Mouse (Mus musculus) cortical plate, adult 2 months (tissue): ENCODE data around the gene Gpi1.

Experiments used
- CTCF ChIP-seq: fragments of 200-500 bp; IDR thresholded peaks from 2 replicates; pipeline ENCODE4 v1.5.1; 2011; ENCODE audit warnings: mild to moderate bottlenecking, control low read depth, low read length; ENCODE audit not compliant: insufficient read depth; ENCODE audit errors: extremely low read depth
- POLR2A ChIP-seq: fragments of 200-500 bp; IDR thresholded peaks from 2 replicates; pipeline ENCODE4 v1.6.1; 2011; ENCODE audit warnings: mild to moderate bottlenecking, low read length, control low read depth; ENCODE audit not compliant: insufficient read depth; ENCODE audit errors: extremely low read depth

DNA sequence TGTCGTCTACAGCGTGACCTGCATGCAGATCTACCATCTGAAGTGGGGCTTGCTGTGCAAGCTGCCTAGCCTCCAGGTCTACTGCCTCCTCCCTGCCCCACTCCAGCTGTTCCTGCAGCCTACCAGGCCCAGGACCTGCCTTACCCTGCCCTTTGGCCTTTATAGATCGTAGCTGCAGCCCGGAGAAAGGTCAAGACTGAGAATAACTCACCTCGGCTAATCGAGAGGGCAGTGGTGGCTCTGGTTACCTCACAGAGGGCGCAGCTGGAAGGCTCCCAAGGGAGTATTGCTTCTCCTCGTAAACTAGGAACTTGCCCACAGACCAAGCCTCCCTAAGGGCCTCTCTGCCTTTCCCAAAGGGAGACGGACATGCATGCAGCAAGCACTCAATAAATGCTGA is 14.7 kb downstream of the Gpi1 start:
- TF ChIP-seq POLR2A, result no peak
- TF ChIP-seq CTCF, result no peak
